Mouse (Mus musculus) hindbrain, embryonic 14.5 days (tissue): ENCODE results near the gene Lce3f. TPM values are rescaled to one million over a fixed set of nuclear protein-coding genes. Genes with fewer than 3 reads are reported as not detected.

ENCODE experiments used
- ATAC-seq: fragments of 200-750 bp; cut with Nextera tagmentation; 2 replicates; pipeline ENCODE4 v1.8.0; 2017; ENCODE audit warnings: moderate number of reproducible peaks, mild to moderate bottlenecking, moderate TSS enrichment, moderate library complexity; ENCODE audit not compliant: low FRiP score
- DNase-seq: peaks from one replicate; pipeline ENCODE4 v3.0.0-alpha.2; 2015; ENCODE audit warnings: low spot score
- H3K27ac ChIP-seq: fragments of 300-500 bp; sonication (generic); 2 replicates; pipeline ENCODE4 v1.5.1; 2014; ENCODE audit warnings: mild to moderate bottlenecking, moderate library complexity
- H3K27me3 ChIP-seq: fragments of 300-500 bp; sonication (generic); 2 replicates; pipeline ENCODE4 v1.6.1; 2014; ENCODE audit warnings: mild to moderate bottlenecking, low read length, mixed read lengths; ENCODE audit not compliant: control insufficient read depth, insufficient read depth
- H3K36me3 ChIP-seq: fragments of 300-500 bp; sonication (generic); replicated peaks from 2 replicates; pipeline ENCODE4 v1.6.1; 2014; ENCODE audit not compliant: control insufficient read depth, insufficient read depth
- H3K4me1 ChIP-seq: fragments of 300-500 bp; sonication (generic); replicated peaks from 2 replicates; pipeline ENCODE4 v1.6.1; 2014; ENCODE audit warnings: antibody characterized with exemption, low read length, mixed read lengths; ENCODE audit not compliant: control insufficient read depth, insufficient read depth
- H3K4me2 ChIP-seq: fragments of 300-500 bp; sonication (generic); replicated peaks from 2 replicates; pipeline ENCODE4 v1.6.1; 2014; ENCODE audit warnings: mild to moderate bottlenecking, moderate library complexity
- H3K4me3 ChIP-seq: fragments of 300-500 bp; sonication (generic); replicated peaks from 2 replicates; pipeline ENCODE4 v1.5.1; 2014; ENCODE audit warnings: mild to moderate bottlenecking, low read length
- H3K9ac ChIP-seq: fragments of 300-500 bp; sonication (generic); 2 replicates; pipeline ENCODE4 v1.6.1; 2014
- H3K9me3 ChIP-seq: fragments of 300-500 bp; sonication (generic); 2 replicates; pipeline ENCODE4 v1.6.1; 2016; ENCODE audit warnings: low read length; ENCODE audit not compliant: control insufficient read depth
- WGBS: fragments of 180-500 bp; shearing (Covaris S2); extraction: QIAGEN DNeasy Blood & Tissue Kit; methylation state at CpG from one replicate; pipeline ENCODE4 v1.1.7; 2014; 5-methylcytosine and 5-hydroxymethylcytosine counted together
- polyA plus RNA-seq: library from polyadenylated mRNA; unstranded; fragments of >200 nt; fragmentation: Nextera tagmentation; extraction: Ambion mirVana; gene quantifications from 2 replicates; pipeline ENCODE4 v1.2.1, GENCODE M21; 2014

Gene Lce3f
- polyA plus RNA-seq: not detected in 2 replicates

- ATAC-seq (no peak), DNase-seq (no peak)
- H3K4me1 ChIP-seq: no peaks in the 10 kb centered on the region
- no peak within 1 kb of the TSS for H3K4me3 ChIP-seq
- H3K27me3 ChIP-seq: no peaks in the 10 kb centered on the region
- H3K27ac ChIP-seq: no peak within 1 kb of the TSS
- no peaks in the 10 kb centered on the region for H3K36me3 ChIP-seq
- H3K9me3 ChIP-seq: no peaks in the 10 kb centered on the region
- no peak within 1 kb of the TSS for H3K9ac ChIP-seq
- no peak within 1 kb of the TSS for H3K4me2 ChIP-seq
These were observed at the start of gene Lce3f for GRCm38 (mm10) chr3:92991926-92992325. Gene Lce3f, plus strand, starts transcription at chr3:92992226.

GRCm38 (mm10) chr3:92944186-92944585 lies 47.8 kb upstream of the Lce3f start, which contains the start of gene Lce3c:
Gene Lce3c, plus strand, starts transcription at chr3:92944486.
- WGBS: 94% methylated on average over 1 of the region's 1 CpGs
- ATAC-seq (no peak; the same call in 1 of the 2 replicates), DNase-seq (no peak)
- Histone ChIP-seq H3K27me3 (no peaks in the 10 kb centered on the region), H3K36me3 (no peaks in the 10 kb centered on the region), H3K9ac (no peak within 1 kb of the TSS), H3K4me1 (no peaks in the 10 kb centered on the region), H3K27ac (no peak within 1 kb of the TSS), H3K9me3 (no peaks in the 10 kb centered on the region), H3K4me2 (no peak within 1 kb of the TSS), H3K4me3 (no peak within 1 kb of the TSS)

GRCm38 (mm10) chr3:92957090-92957489 lies 34.9 kb upstream of the Lce3f start, which contains the start of gene Lce3d:
Gene Lce3d, plus strand, starts transcription at chr3:92957390.
- WGBS: 96% methylated on average over 1 of the region's 1 CpGs
- Histone ChIP-seq H3K9me3 (no peaks in the 10 kb centered on the region), H3K27ac (no peak within 1 kb of the TSS), H3K36me3 (no peaks in the 10 kb centered on the region), H3K4me2 (no peak within 1 kb of the TSS), H3K27me3 (no peaks in the 10 kb centered on the region), H3K9ac (no peak within 1 kb of the TSS), H3K4me1 (no peaks in the 10 kb centered on the region), H3K4me3 (no peak within 1 kb of the TSS)
- no peak for DNase-seq
- no peak for ATAC-seq

- no peak for DNase-seq
- Histone ChIP-seq H3K27me3 (no peaks in the 10 kb centered on the region), H3K36me3 (no peaks in the 10 kb centered on the region), H3K4me2 (no peak within 1 kb of the TSS), H3K9me3 (no peaks in the 10 kb centered on the region), H3K9ac (no peak within 1 kb of the TSS), H3K27ac (no peak within 1 kb of the TSS), H3K4me1 (no peaks in the 10 kb centered on the region), H3K4me3 (no peak within 1 kb of the TSS)
- 94% methylated on average over 2 of the region's 2 CpGs for WGBS
- ATAC-seq: no peak
These were observed 25.3 kb upstream of the Lce3f start, which contains the start of gene Lce3e for GRCm38 (mm10) chr3:92966761-92967160. Gene Lce3e, plus strand, starts transcription at chr3:92967061.

GRCm38 (mm10) chr3:92978484-92978883 lies 13.5 kb upstream of the Lce3f start:
- H3K4me1 ChIP-seq: no peaks in the 10 kb centered on the region
- H3K4me3 ChIP-seq: no peak overlapping the region
- no peak overlapping the region for H3K27ac ChIP-seq
- H3K9ac ChIP-seq: no peak overlapping the region
- no peaks in the 10 kb centered on the region for H3K36me3 ChIP-seq
- DNase-seq (no peak), ATAC-seq (no peak)
- no peak overlapping the region for H3K4me2 ChIP-seq
- WGBS: 76% methylated on average over 2 of the region's 2 CpGs
- H3K9me3 ChIP-seq: no peaks in the 10 kb centered on the region
- H3K27me3 ChIP-seq: no peaks in the 10 kb centered on the region

- Histone ChIP-seq H3K27ac (no peak overlapping the region), H3K4me3 (no peak overlapping the region), H3K27me3 (no peaks in the 10 kb centered on the region), H3K9me3 (no peaks in the 10 kb centered on the region), H3K4me2 (no peak overlapping the region), H3K9ac (no peak overlapping the region), H3K36me3 (no peaks in the 10 kb centered on the region), H3K4me1 (no peaks in the 10 kb centered on the region)
- WGBS: 5% methylated on average over 7 of the region's 7 CpGs
- ATAC-seq (peak; percentile 91), DNase-seq (peak; percentile 90)
These were observed 6.7 kb downstream of the Lce3f start for GRCm38 (mm10) chr3:92998691-92999090.

- H3K4me1 ChIP-seq: no peaks in the 10 kb centered on the region
- H3K27me3 ChIP-seq: no peaks in the 10 kb centered on the region
- WGBS: 85% methylated on average over 3 of the region's 3 CpGs
- no peak overlapping the region for H3K4me2 ChIP-seq
- H3K4me3 ChIP-seq: no peak overlapping the region
- no peaks in the 10 kb centered on the region for H3K9me3 ChIP-seq
- no peak overlapping the region for H3K9ac ChIP-seq
- ATAC-seq (no peak), DNase-seq (no peak)
- no peak overlapping the region for H3K27ac ChIP-seq
- no peaks in the 10 kb centered on the region for H3K36me3 ChIP-seq
These were observed 8.6 kb downstream of the Lce3f start for GRCm38 (mm10) chr3:93000621-93001020.

- no peak for DNase-seq
- Histone ChIP-seq H3K36me3 (no peaks in the 10 kb centered on the region), H3K4me1 (no peaks in the 10 kb centered on the region), H3K27ac (no peak overlapping the region), H3K9me3 (no peaks in the 10 kb centered on the region), H3K9ac (no peak overlapping the region), H3K4me2 (no peak overlapping the region), H3K27me3 (no peaks in the 10 kb centered on the region), H3K4me3 (no peak overlapping the region)
- 68% methylated on average over 4 of the region's 4 CpGs for WGBS
- ATAC-seq: peak; percentile 37; the same call in 1 of the 2 replicates
These were observed 10.8 kb downstream of the Lce3f start for GRCm38 (mm10) chr3:93002843-93003242.

GRCm38 (mm10) chr3:93014378-93014801 lies 22.4 kb downstream of the Lce3f start:
- no peak overlapping the region for H3K27ac ChIP-seq
- H3K27me3 ChIP-seq: no peaks in the 10 kb centered on the region
- peak overlapping the region; percentile 62 for H3K9ac ChIP-seq
- ATAC-seq (peak; percentile 91), DNase-seq (peak; percentile 67)
- WGBS: under 1% methylated on average over 24 of the region's 24 CpGs
- no peaks in the 10 kb centered on the region for H3K9me3 ChIP-seq
- peak overlapping the region; percentile 88 for H3K4me2 ChIP-seq
- H3K4me3 ChIP-seq: peak overlapping the region; percentile 47
- 0 out of 2 replicates have a peak, but pooled peaks cover 7% of the 10 kb centered on the region for H3K4me1 ChIP-seq
- no peaks in the 10 kb centered on the region for H3K36me3 ChIP-seq

- no peaks in the 10 kb centered on the region for H3K27me3 ChIP-seq
- H3K4me2 ChIP-seq: peak overlapping the region; percentile 88
- DNase-seq (no peak), ATAC-seq (peak; percentile 42; the same call in 1 of the 2 replicates)
- H3K27ac ChIP-seq: no peak overlapping the region
- H3K4me1 ChIP-seq: 0 out of 2 replicates have a peak, but pooled peaks cover 7% of the 10 kb centered on the region
- peak overlapping the region; percentile 47 for H3K4me3 ChIP-seq
- H3K9ac ChIP-seq: peak overlapping the region; percentile 62
- no peaks in the 10 kb centered on the region for H3K36me3 ChIP-seq
- 18% methylated on average over 5 of the region's 5 CpGs for WGBS
- no peaks in the 10 kb centered on the region for H3K9me3 ChIP-seq
These were observed 22.8 kb downstream of the Lce3f start for GRCm38 (mm10) chr3:93014871-93015270.
